Mouse (Mus musculus) ES-Bruce4 (cell line): ENCODE measurements around the gene Insl3.

Experiments
- CTCF ChIP-seq: IDR thresholded peaks from one replicate; pipeline ENCODE4 v1.8.1; 2011; ENCODE audit warnings: low read depth, low read length
- EP300 ChIP-seq: IDR thresholded peaks from 2 replicates; pipeline ENCODE4 v1.6.1; 2011; ENCODE audit warnings: low read depth, low read length; ENCODE audit not compliant: insufficient read depth
- POLR2A ChIP-seq: IDR thresholded peaks from one replicate; pipeline ENCODE4 v1.8.1; 2011; ENCODE audit warnings: low read length; ENCODE audit not compliant: insufficient read depth

DNA sequence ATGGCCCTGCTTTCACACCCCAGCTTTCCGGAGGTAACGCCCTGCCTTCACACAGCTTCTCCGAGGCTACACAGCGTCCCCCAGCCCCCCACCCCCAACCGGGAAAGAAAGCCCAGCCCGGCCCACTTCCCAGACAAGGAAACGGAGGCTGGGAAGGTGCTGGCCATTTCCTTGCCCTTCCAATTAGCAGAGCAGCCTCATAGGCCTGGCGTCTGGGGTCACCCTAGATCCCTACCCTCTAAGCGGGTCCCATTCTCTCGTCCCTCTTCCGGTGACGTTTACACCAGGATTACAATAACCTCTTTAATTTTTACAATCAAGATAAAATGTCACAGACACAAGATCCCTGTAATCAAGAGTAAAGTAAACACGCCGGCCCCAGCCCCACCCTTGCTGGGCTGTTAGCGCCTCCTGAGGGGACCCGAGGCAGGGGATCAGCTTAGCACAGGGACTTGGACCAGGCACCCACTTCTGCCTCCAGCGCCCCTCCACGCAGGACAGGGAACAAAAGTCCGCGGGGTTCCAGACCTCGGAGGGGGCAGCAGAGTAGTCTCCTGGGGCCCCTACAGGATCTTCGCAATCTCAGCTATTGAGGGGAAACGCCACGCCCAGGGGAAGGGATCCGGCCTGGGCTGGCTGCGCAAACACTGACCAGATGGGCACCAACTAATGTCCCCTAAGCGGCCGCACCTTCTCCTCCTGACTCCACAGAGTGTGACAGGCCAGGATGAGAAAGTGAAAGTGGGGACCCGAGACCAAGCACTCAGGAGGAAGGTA, 11.7 kb downstream of the Insl3 start:
- TF ChIP-seq POLR2A = no peak
- no peak for TF ChIP-seq CTCF
- peak; percentile 63 for TF ChIP-seq EP300
